ENCODE assay signal across 22 mouse cellular contexts in genomic region chr12:106540003-106540402, GRCm38 (mm10).
A peak's percentile ranks its signal among the peaks of the same experiment; 100 is the strongest.
DNase-seq lines count a peak whose midpoint lies in the region; ATAC-seq and TF ChIP-seq lines count a peak whose summit lies in the region.
"Had no signal": no experiment of that assay in that cellular context is flagged by ENCODE, and none has a peak within 500 bp of the region (broad histone marks: within the 10 kb centered on the region; RNA-seq: fewer than 3 reads in every experiment).

No protein-coding gene starts in this region.

- no peaks in the 10 kb centered on the region for H3K9me3 ChIP-seq in hindbrain, embryonic 13.5 days
- H3K9me3 ChIP-seq in hindbrain, embryonic 10.5 days = peaks cover 7% of the 10 kb centered on the region; the same call in 1 of the 2 replicates
- H3K9me3 ChIP-seq in kidney, postnatal 0 days (replicated peaks; ENCODE audit: low read length) = no peaks in the 10 kb centered on the region
- H3K9me3 ChIP-seq in embryonic facial prominence, embryonic 13.5 days = no peaks in the 10 kb centered on the region

- 62% methylated on average over 6 of the region's 6 CpGs for WGBS in hindbrain, embryonic 13.5 days
- WGBS in hindbrain, embryonic 10.5 days = 73% methylated on average over 6 of the region's 6 CpGs
- WGBS in kidney, postnatal 0 days = 20% methylated on average over 6 of the region's 6 CpGs
- WGBS in embryonic facial prominence, embryonic 13.5 days = 20% methylated on average over 6 of the region's 6 CpGs
- 59% methylated on average over 6 of the region's 6 CpGs for WGBS in small intestine, adult 2 months

- H3K27ac ChIP-seq in hindbrain, embryonic 13.5 days = 0 out of 2 replicates have a peak overlapping the region, but pooled peaks have one; percentile 6
- no peak overlapping the region for H3K27ac ChIP-seq in hindbrain, embryonic 10.5 days
- H3K27ac ChIP-seq in kidney, postnatal 0 days = no peak overlapping the region
- peak overlapping the region; percentile 78; the same call in 1 of the 2 replicates for H3K27ac ChIP-seq in embryonic facial prominence, embryonic 13.5 days
- H3K27ac ChIP-seq in small intestine, adult 2 months (ENCODE audit: insufficient read depth, low read depth, low read length) = peak overlapping the region; percentile 36; the same call in 1 of the 2 replicates
- H3K27ac ChIP-seq: heart, adult 2 months; hindbrain, embryonic 14.5 days; hindbrain, postnatal 0 days had no signal

- H3K4me1 ChIP-seq in hindbrain, embryonic 13.5 days (replicated peaks) = peaks cover 7% of the 10 kb centered on the region
- H3K4me1 ChIP-seq in hindbrain, embryonic 10.5 days (replicated peaks) = peaks cover 17% of the 10 kb centered on the region
- H3K4me1 ChIP-seq in kidney, postnatal 0 days (replicated peaks; ENCODE audit: insufficient read depth, low read length) = no peaks in the 10 kb centered on the region
- peaks cover 24% of the 10 kb centered on the region for H3K4me1 ChIP-seq in embryonic facial prominence, embryonic 13.5 days
- H3K4me1 ChIP-seq in small intestine, adult 2 months (ENCODE audit: control insufficient read depth, insufficient read depth, insufficient read length, low read length) = no peaks in the 10 kb centered on the region

- no peak for ATAC-seq in hindbrain, embryonic 13.5 days (ENCODE audit: low FRiP score)
- ATAC-seq in kidney, postnatal 0 days (replicated peaks; ENCODE audit: low FRiP score, low read depth) = no peak
- no peak for ATAC-seq in embryonic facial prominence, embryonic 13.5 days (ENCODE audit: insufficient number of reproducible peaks, insufficient read depth, low FRiP score, low TSS enrichment, low read depth)
- ATAC-seq: CD4-positive, CD25-positive, alpha-beta regulatory T cell, adult 4 months; forebrain, embryonic 14.5 days; hindbrain, postnatal 0 days; inflammation-experienced regulatory T-cells, adult 6 months; intestine, embryonic 16.5 days had no signal

- no peak overlapping the region for H3K4me2 ChIP-seq in hindbrain, embryonic 13.5 days
- no peak overlapping the region for H3K4me2 ChIP-seq in kidney, postnatal 0 days (ENCODE audit: low read length)
- H3K4me2 ChIP-seq in embryonic facial prominence, embryonic 13.5 days = peak overlapping the region; percentile 33
- H3K4me2 ChIP-seq: heart, embryonic 11.5 days; hindbrain, embryonic 14.5 days had no signal

- no peak for TF ChIP-seq CTCF in kidney, postnatal 0 days (IDR thresholded peaks at IDR 0.05; ENCODE audit: low read depth)
- TF ChIP-seq CTCF in small intestine, adult 2 months (IDR thresholded peaks at IDR 0.05; ENCODE audit: extremely low read depth, insufficient read length, insufficient replicate concordance, low read depth, low read length) = no peak

- no peak overlapping the region for H3K4me3 ChIP-seq in hindbrain, embryonic 13.5 days
- no peak overlapping the region for H3K4me3 ChIP-seq in hindbrain, embryonic 10.5 days
- no peak overlapping the region for H3K4me3 ChIP-seq in kidney, postnatal 0 days (replicated peaks; ENCODE audit: low read depth, low read length)
- H3K4me3 ChIP-seq in embryonic facial prominence, embryonic 13.5 days = no peak overlapping the region
- no peak overlapping the region for H3K4me3 ChIP-seq in small intestine, adult 2 months (ENCODE audit: low read depth, low read length)
- H3K4me3 ChIP-seq: heart, adult 2 months had no signal

- no peak for DNase-seq in hindbrain, embryonic 10.5 days (ENCODE audit: low spot score)
- peak; percentile 8 for DNase-seq in kidney, postnatal 0 days (ENCODE audit: low spot score)
- DNase-seq in kidney, adult 18-20 months = no peak
- no peak for DNase-seq in layer of hippocampus, postnatal 10 days (ENCODE audit: low spot score in 2 of 2)
- DNase-seq: adrenal gland, adult 2 months; adrenal gland, postnatal 14 days; cerebellum, adult 11 months; cerebellum, adult 2 months; cerebellum, adult 9-11 months; cerebellum, postnatal 25 days; gastrocnemius, postnatal 25 days; heart, adult 2 months had no signal

- H3K9ac ChIP-seq in hindbrain, embryonic 13.5 days = no peak overlapping the region
- no peak overlapping the region for H3K9ac ChIP-seq in kidney, postnatal 0 days (ENCODE audit: low read depth, low read length)
- no peak overlapping the region for H3K9ac ChIP-seq in embryonic facial prominence, embryonic 13.5 days
- H3K9ac ChIP-seq: hindbrain, embryonic 14.5 days had no signal

- no peaks in the 10 kb centered on the region for H3K36me3 ChIP-seq in hindbrain, embryonic 13.5 days
- no peaks in the 10 kb centered on the region for H3K36me3 ChIP-seq in hindbrain, embryonic 10.5 days
- no peaks in the 10 kb centered on the region for H3K36me3 ChIP-seq in kidney, postnatal 0 days (ENCODE audit: insufficient read depth, low read length)
- H3K36me3 ChIP-seq in embryonic facial prominence, embryonic 13.5 days = no peaks in the 10 kb centered on the region
- H3K36me3 ChIP-seq in small intestine, adult 2 months (ENCODE audit: control insufficient read depth, insufficient read depth, low read length) = no peaks in the 10 kb centered on the region

- no peak for TF ChIP-seq POLR2A in small intestine, adult 2 months (IDR thresholded peaks at IDR 0.05; ENCODE audit: low read depth, low read length)

- peaks cover 14% of the 10 kb centered on the region; the same call in 1 of the 2 replicates for H3K27me3 ChIP-seq in hindbrain, embryonic 13.5 days
- H3K27me3 ChIP-seq in hindbrain, embryonic 10.5 days (ENCODE audit: insufficient read depth, poor library complexity, severe bottlenecking) = no peaks in the 10 kb centered on the region
- no peaks in the 10 kb centered on the region for H3K27me3 ChIP-seq in kidney, postnatal 0 days (ENCODE audit: insufficient read depth, low read length)
- 0 out of 2 replicates have a peak, but pooled peaks cover 5% of the 10 kb centered on the region for H3K27me3 ChIP-seq in embryonic facial prominence, embryonic 13.5 days
- H3K27me3 ChIP-seq in small intestine, adult 2 months (ENCODE audit: control insufficient read depth, insufficient read depth, low read length) = no peaks in the 10 kb centered on the region

Comparison
In these comparisons a context has a peak if more than half of its experiments do, and no peak if none do; other contexts are left out.
1. H3K27ac ChIP-seq: peak in hindbrain, embryonic 13.5 days (single experiment), embryonic facial prominence, embryonic 13.5 days (single experiment) and small intestine, adult 2 months (single experiment); none in hindbrain, embryonic 10.5 days (single experiment) and kidney, postnatal 0 days (single experiment).